Mouse (Mus musculus) midbrain, embryonic 16.5 days (tissue): ENCODE measurements around the gene Acadsb. TPM values are rescaled to one million over a fixed set of nuclear protein-coding genes. Genes with fewer than 3 reads are reported as not detected.

ENCODE experiments used
- ATAC-seq: fragments of 200-750 bp; cut with Nextera tagmentation; 2 replicates; pipeline ENCODE4 v1.8.0; 2017; ENCODE audit warnings: moderate TSS enrichment
- H3K27ac ChIP-seq: fragments of 300-500 bp; sonication (generic); 2 replicates; pipeline ENCODE4 v1.5.1; 2014; ENCODE audit warnings: mild to moderate bottlenecking, low read length, mixed read lengths
- H3K27me3 ChIP-seq: fragments of 300-500 bp; sonication (generic); 2 replicates; pipeline ENCODE4 v1.6.1; 2014; ENCODE audit warnings: low read depth, low read length, mixed read lengths; ENCODE audit not compliant: control insufficient read depth, insufficient read depth
- H3K36me3 ChIP-seq: fragments of 300-500 bp; sonication (generic); 2 replicates; pipeline ENCODE4 v1.6.1; 2014; ENCODE audit warnings: mild to moderate bottlenecking, low read length, moderate library complexity, mixed read lengths; ENCODE audit not compliant: control insufficient read depth, insufficient read depth
- H3K4me1 ChIP-seq: fragments of 300-500 bp; sonication (generic); 2 replicates; pipeline ENCODE4 v1.6.1; 2014; ENCODE audit warnings: mild to moderate bottlenecking, low read length, mixed read lengths; ENCODE audit not compliant: control insufficient read depth, insufficient read depth
- H3K4me2 ChIP-seq: fragments of 300-500 bp; sonication (generic); 2 replicates; pipeline ENCODE4 v1.6.1; 2014; ENCODE audit warnings: mild to moderate bottlenecking, low read length, mixed read lengths
- H3K4me3 ChIP-seq: fragments of 300-500 bp; sonication (generic); 2 replicates; pipeline ENCODE4 v1.5.1; 2014; ENCODE audit warnings: low read depth, mild to moderate bottlenecking, low read length, moderate library complexity, mixed read lengths
- H3K9ac ChIP-seq: fragments of 300-500 bp; sonication (generic); 2 replicates; pipeline ENCODE4 v1.6.1; 2014; ENCODE audit warnings: low read depth, low read length, mixed read lengths
- H3K9me3 ChIP-seq: fragments of 300-500 bp; sonication (generic); replicated peaks from 2 replicates; pipeline ENCODE4 v1.6.1; 2014; ENCODE audit warnings: mild to moderate bottlenecking, low read length, mixed read lengths; ENCODE audit not compliant: control insufficient read depth, poor library complexity, severe bottlenecking
- WGBS: fragments of 180-500 bp; shearing (Covaris S2); extraction: QIAGEN DNeasy Blood & Tissue Kit; methylation state at CpG from one replicate; pipeline ENCODE4 v1.1.7; 2014; 5-methylcytosine and 5-hydroxymethylcytosine counted together
- polyA plus RNA-seq: library from polyadenylated mRNA; unstranded; fragments of >200 nt; fragmentation: Nextera tagmentation; extraction: Ambion mirVana; gene quantifications from 2 replicates; pipeline ENCODE4 v1.2.1, GENCODE M21; 2015

The Acadsb gene
- polyA plus RNA-seq, 1 experiment from 2014 or later = 115 TPM

DNA sequence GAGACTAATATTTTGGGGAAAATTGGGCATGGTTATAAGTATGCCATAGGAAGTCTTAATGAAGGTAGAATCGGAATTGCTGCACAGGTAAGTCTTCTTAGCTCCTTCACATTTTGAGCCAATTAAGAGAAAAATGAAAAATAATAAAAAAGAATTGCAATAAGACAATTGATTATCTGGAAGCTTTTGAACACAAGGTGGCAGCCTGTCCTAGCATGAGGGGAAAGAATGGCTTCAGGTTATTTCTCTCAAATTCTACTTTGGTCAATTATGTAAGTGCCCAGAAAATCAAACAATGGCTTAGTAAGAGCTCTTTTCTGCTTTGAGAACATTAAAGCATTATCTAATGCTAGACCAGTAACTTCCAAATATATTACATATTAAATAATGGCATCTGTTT, 23.9 kb downstream of the Acadsb start:
- WGBS = 85% methylated on average over 1 of the region's 1 CpGs
- Histone ChIP-seq H3K9me3 (no peaks in the 10 kb centered on the region), H3K4me3 (no peak overlapping the region), H3K36me3 (peaks cover 26% of the 10 kb centered on the region), H3K9ac (no peak overlapping the region), H3K4me2 (no peak overlapping the region), H3K4me1 (no peaks in the 10 kb centered on the region), H3K27ac (no peak overlapping the region), H3K27me3 (no peaks in the 10 kb centered on the region)
- ATAC-seq = no peak

DNA sequence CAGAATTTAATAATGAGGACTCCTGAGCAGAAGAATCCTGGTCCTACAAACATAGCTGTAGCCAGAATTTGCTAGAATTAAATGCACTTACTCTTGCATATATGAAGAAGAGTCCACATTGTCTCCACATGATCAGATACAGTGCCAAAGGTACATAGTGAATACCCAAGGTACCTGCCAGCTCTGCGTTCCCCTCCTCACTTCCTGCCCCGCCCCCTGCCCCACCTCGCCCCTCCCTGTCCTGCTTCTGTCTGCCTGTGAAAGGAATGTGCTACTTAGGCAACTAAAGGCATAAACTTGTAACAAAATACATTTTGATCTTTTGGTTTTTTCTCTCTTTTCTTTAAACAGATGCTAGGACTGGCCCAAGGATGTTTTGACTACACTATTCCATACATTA, 26.6 kb downstream of the Acadsb start:
- ATAC-seq = no peak
- 57% methylated on average over 3 of the region's 3 CpGs for WGBS
- no peak overlapping the region for H3K9ac ChIP-seq
- no peaks in the 10 kb centered on the region for H3K4me1 ChIP-seq
- no peaks in the 10 kb centered on the region for H3K9me3 ChIP-seq
- H3K4me3 ChIP-seq = no peak overlapping the region
- no peaks in the 10 kb centered on the region for H3K27me3 ChIP-seq
- no peak overlapping the region for H3K4me2 ChIP-seq
- H3K27ac ChIP-seq = no peak overlapping the region
- H3K36me3 ChIP-seq = peaks cover 19% of the 10 kb centered on the region

- no peak overlapping the region for H3K4me2 ChIP-seq
- H3K27ac ChIP-seq = no peak overlapping the region
- 90% methylated on average over 5 of the region's 5 CpGs for WGBS
- no peak overlapping the region for H3K9ac ChIP-seq
- H3K4me1 ChIP-seq = no peaks in the 10 kb centered on the region
- H3K36me3 ChIP-seq = no peaks in the 10 kb centered on the region
- H3K9me3 ChIP-seq = no peaks in the 10 kb centered on the region
- ATAC-seq = no peak
- no peaks in the 10 kb centered on the region for H3K27me3 ChIP-seq
- no peak overlapping the region for H3K4me3 ChIP-seq
Observed at GRCm38 (mm10) chr7:131456714-131457113, 46.3 kb downstream of the Acadsb start.

GRCm38 (mm10) chr7:131465117-131465601, 54.8 kb downstream of the Acadsb start:
- no peak overlapping the region for H3K4me2 ChIP-seq
- H3K36me3 ChIP-seq = no peaks in the 10 kb centered on the region
- H3K4me3 ChIP-seq = no peak overlapping the region
- 8% methylated on average over 3 of the region's 3 CpGs for WGBS
- no peak for ATAC-seq
- no peaks in the 10 kb centered on the region for H3K27me3 ChIP-seq
- H3K27ac ChIP-seq = no peak overlapping the region
- no peak overlapping the region for H3K9ac ChIP-seq
- H3K4me1 ChIP-seq = no peaks in the 10 kb centered on the region
- H3K9me3 ChIP-seq = no peaks in the 10 kb centered on the region

- Histone ChIP-seq H3K4me2 (no peak overlapping the region), H3K27me3 (no peaks in the 10 kb centered on the region), H3K27ac (no peak overlapping the region), H3K36me3 (no peaks in the 10 kb centered on the region), H3K9me3 (no peaks in the 10 kb centered on the region), H3K4me1 (no peaks in the 10 kb centered on the region), H3K4me3 (no peak overlapping the region), H3K9ac (no peak overlapping the region)
- WGBS = 12% methylated on average over 3 of the region's 3 CpGs
- no peak for ATAC-seq
Observed at GRCm38 (mm10) chr7:131465735-131466134, 55.3 kb downstream of the Acadsb start.

DNA sequence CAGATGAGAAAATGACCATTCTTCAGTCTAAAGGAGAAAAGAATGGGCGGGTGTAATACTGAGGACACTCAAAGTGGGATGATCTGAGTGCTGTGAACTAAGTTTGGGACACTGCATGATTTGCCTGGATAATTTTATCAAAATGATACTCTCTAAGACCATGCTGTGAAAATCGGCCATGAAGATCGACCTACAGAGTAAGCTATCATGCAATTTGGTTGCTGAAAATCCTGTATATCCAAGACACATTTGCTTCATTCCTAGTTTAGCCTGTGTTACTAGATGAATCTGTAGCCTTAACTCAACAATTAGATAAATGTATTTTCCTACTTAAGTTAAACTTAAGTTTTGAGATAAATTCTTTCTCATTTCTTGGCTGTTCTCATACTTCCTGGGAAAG, 56.9 kb downstream of the Acadsb start:
- no peaks in the 10 kb centered on the region for H3K9me3 ChIP-seq
- no peak overlapping the region for H3K27ac ChIP-seq
- H3K9ac ChIP-seq = no peak overlapping the region
- 86% methylated on average over 3 of the region's 3 CpGs for WGBS
- H3K4me2 ChIP-seq = no peak overlapping the region
- no peaks in the 10 kb centered on the region for H3K27me3 ChIP-seq
- no peaks in the 10 kb centered on the region for H3K36me3 ChIP-seq
- no peak overlapping the region for H3K4me3 ChIP-seq
- ATAC-seq = no peak
- no peaks in the 10 kb centered on the region for H3K4me1 ChIP-seq

DNA sequence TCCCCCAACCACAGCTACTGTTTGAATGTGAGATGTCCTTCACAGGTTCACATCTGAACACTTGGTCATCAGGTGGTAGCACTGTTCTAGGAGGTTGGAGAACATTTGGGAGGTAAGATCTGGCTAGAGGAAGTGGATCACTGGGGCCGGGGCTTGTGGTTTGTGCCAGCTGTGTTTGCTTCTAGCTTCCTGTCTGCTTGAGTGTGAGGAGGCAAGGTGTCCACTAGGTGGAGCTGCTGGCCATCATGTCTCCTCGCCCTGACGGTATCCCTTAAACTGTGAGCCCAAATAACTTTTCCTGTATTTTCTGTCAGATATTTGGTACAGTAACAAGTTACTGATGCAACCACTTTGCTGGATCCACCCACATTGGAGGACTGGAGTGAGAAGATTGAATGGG, 59.1 kb downstream of the Acadsb start:
- Histone ChIP-seq H3K36me3 (no peaks in the 10 kb centered on the region), H3K9ac (no peak overlapping the region), H3K4me3 (no peak overlapping the region), H3K27ac (no peak overlapping the region), H3K9me3 (no peaks in the 10 kb centered on the region), H3K27me3 (no peaks in the 10 kb centered on the region), H3K4me1 (no peaks in the 10 kb centered on the region), H3K4me2 (no peak overlapping the region)
- no peak for ATAC-seq
- 78% methylated on average over 3 of the region's 3 CpGs for WGBS

DNA sequence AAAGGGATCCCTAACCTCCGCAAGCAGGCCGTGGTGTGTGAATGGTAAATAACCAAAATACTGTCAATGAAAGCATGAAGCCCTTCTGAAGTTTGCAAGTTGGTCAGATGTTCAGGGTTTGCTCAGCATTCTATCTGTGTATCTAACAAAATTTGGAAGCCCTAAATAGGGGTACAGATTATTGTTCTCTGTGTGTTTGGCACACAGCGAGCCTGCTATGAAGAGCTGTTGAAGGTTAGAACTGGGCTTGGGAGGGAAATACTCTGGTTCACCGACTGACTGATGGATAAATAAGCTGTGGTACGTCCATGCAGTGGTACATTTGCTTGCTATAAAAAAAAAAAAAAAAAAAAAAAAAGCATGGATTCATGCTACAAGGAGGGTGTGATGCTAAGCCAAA, 61.1 kb downstream of the Acadsb start:
- Histone ChIP-seq H3K9me3 (no peaks in the 10 kb centered on the region), H3K9ac (no peak overlapping the region), H3K4me2 (no peak overlapping the region), H3K27me3 (no peaks in the 10 kb centered on the region), H3K4me3 (no peak overlapping the region), H3K27ac (no peak overlapping the region), H3K36me3 (no peaks in the 10 kb centered on the region), H3K4me1 (no peaks in the 10 kb centered on the region)
- no peak for ATAC-seq
- WGBS = 94% methylated on average over 5 of the region's 5 CpGs

- 17% methylated on average over 8 of the region's 8 CpGs for whole genome bisulfite sequencing
- ATAC-seq = no peak
- H3K36me3 ChIP-seq = no peaks in the 10 kb centered on the region
- H3K4me2 ChIP-seq = no peak overlapping the region
- H3K9me3 ChIP-seq = no peaks in the 10 kb centered on the region
- no peak overlapping the region for H3K9ac ChIP-seq
- no peak overlapping the region for H3K4me3 ChIP-seq
- H3K27ac ChIP-seq = no peak overlapping the region
- no peaks in the 10 kb centered on the region for H3K4me1 ChIP-seq
- H3K27me3 ChIP-seq = no peaks in the 10 kb centered on the region
Observed at GRCm38 (mm10) chr7:131477140-131477539, 66.7 kb downstream of the Acadsb start.

DNA sequence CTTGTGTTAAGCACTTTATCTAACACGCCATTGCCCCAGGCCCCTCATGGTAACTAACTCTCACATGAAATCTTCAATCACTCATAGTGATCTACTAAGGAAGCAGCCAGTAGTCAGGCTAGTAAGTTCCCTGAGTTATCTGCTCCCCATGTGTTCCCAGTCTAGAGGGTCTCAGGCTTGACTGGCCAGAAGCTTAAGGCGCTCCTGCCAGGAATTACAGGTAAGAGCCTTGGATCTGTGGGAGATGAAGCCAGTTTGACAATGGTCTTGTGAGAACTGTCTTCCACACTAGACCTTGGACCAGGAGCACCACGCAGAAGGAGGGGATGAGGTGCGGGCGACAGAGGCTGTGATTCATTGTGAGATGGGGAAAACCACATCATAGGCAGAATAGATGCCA, 68.0 kb downstream of the Acadsb start:
- 97% methylated on average over 5 of the region's 5 CpGs for WGBS
- Histone ChIP-seq H3K27me3 (no peaks in the 10 kb centered on the region), H3K9me3 (no peaks in the 10 kb centered on the region), H3K4me2 (no peak overlapping the region), H3K4me1 (no peaks in the 10 kb centered on the region), H3K9ac (no peak overlapping the region), H3K36me3 (no peaks in the 10 kb centered on the region), H3K4me3 (no peak overlapping the region), H3K27ac (no peak overlapping the region)
- ATAC-seq = no peak
